Mouse (Mus musculus) cerebellum, postnatal 25 days (tissue): ENCODE measurements around the gene Lax1.
"Not testable (repeated sequence)": the region's sequence is repeated elsewhere in the genome, so short reads cannot be mapped to it uniquely, and the experiment has no call there.

Experiments used
- DNase-seq, 2 experiments: peaks; one replicate each; pipeline ENCODE4 v3.0.0; 2021; ENCODE audit warnings: mixed read lengths in 2 of 2

Lax1 gene

GRCm38 (mm10) chr1:133688301-133688700 is 1.6 kb downstream of the Lax1 start:
- no peak for DNase-seq

DNA sequence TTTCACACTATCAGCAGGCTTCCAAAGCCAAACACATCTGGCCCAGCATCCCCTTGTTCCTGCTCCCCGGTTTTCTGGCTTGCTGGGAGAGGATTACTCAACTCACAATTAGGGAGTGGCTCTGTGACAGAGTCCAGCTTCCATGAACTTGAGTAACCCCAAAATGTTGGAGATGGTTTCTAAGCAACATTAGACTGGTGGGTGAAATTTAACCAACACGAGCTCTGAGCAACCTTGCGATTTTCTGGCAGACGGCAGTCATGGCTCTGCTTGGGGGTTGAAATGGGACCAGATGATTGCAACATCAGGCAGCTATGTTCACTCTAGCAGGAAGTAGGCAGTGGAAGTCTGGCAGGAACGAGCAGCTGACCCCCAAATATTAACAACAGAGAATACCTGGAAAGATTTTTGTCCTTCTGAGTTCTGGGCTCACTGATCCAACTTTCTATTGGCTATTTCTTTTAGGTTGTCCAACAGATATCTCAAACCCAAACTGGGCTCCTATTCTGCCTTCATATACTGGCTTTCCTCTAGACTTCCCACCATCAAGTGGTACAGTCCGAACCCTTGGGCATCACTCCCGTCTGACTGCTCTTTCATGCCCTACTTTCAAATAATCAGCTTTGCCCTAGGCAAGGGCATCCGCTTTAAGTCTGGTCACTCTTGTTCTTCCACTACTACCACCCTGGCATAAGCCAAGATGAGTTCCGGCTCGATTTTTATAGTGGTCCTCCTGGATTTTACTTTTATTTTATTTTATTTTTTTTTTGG is 4.0 kb downstream of the Lax1 start:
- DNase-seq = no peak

GRCm38 (mm10) chr1:133671801-133672200 is 18.1 kb downstream of the Lax1 start:
- no peak for DNase-seq

DNA sequence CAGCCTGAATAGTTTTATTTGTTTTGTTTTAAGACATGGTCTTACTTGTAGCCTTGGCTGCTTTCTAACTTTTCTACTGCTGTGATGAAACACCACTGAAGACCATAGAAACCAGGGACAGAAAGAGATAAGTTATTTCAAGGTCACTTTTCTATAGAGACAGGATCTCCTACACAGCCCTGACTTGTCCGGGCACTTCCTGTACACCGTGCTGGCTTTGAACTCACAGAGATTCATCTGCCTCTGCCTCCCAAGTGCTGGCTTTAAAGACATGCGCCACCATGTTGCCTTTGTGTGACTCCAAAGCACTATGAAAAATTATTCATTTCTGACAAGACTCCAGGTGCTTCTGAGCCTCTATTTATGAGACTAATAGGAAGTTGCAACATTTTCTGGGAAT is 18.6 kb downstream of the Lax1 start:
- DNase-seq = no peak

GRCm38 (mm10) chr1:133670776-133671175 is 19.1 kb downstream of the Lax1 start:
- DNase-seq = no peak

GRCm38 (mm10) chr1:133670190-133670589 is 19.7 kb downstream of the Lax1 start:
- no peak for DNase-seq

DNA sequence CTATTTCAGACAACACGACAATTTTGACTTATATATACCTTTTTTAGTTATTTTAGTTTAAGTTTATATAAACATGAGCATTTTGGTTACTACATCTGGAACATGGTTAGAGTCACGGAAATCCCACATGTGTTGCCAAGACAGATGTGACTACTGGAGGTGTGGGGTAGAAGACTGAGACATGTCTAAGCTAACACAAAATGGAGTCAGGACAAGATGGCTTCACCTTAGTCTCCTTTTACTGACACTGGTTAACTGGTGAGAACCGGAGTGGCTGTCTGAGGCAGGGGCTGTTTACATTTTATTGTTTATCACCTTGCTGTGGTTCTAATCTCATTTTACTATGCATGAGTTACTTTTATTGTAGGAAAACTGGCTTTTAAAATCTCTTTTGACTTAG is 21.3 kb downstream of the Lax1 start:
- DNase-seq = no peak

DNA sequence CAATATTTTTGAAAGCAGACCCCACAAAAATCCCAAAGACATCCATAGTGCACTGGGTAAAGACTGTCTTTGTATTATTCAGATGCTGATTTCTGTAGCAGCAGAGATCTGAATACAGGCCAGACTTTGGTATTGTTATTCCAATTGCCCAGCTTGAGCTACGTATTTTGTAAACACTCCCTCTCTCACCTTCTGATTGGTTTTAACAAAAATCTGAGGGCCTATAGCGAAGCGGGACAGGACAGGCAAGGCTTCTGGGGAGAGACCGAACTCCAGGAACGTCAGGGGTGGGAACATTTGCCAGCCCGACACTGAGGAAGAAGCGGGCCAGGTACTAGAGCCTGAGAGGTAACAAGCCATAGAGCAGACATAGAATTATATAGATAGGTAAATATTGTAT is 22.2 kb downstream of the Lax1 start:
- no peak for DNase-seq

DNA sequence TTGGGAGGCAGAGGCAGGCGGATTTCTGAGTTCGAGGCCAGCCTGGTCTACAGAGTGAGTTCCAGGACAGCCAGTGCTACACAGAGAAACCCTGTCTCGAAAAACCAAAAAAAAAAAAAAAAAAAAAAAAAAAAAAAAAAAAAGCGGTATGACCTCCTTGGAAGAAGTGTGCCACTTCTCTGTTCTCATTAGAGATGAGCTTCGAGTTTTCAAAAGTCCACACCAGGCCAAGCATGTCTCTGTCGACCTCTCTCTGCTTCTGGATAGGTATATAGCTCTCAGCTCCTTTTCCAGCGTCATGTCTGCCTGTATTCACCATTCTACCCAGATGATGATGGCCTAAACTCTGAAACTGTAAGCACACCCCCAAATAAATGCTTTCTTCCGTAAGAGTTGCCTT is 24.2 kb downstream of the Lax1 start:
- not testable (repeated sequence) for DNase-seq

DNA sequence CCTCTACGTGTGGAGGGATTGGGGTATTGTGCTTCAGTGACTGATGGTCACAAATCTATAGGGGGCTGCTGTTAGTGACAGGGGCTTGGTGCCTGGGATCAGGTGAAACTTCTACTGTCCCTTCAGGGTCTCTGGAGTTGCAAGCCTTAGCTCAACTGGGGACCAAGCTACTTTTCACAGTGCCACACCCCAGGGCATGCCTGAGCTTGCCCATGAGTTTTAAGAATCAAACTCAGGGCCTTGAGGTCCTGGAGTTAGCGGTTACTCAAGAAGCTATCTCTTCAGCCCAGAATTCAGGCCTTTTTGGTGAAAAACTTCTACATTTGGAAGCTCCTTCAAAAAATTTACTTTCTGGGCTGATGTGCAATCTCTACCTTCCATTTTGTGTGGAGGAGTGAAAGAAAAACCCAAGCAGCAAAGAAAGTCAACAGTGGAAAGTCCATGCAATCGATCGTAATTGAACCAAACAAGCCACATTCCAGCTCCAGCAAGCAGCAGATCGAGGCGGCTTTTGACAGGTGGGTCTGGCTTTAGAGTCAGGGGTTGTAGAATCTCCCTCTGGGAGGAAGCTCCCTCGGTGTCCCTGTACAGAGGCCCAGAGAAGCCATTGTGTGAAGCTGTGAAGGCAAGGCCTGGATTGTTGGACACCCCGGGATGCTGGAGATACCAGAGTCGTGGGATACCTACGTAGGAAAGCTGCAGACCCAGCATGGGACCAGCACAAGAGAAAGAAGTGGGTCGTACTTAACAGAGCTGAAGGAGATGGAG is 25.5 kb downstream of the Lax1 start:
- DNase-seq = no peak

DNA sequence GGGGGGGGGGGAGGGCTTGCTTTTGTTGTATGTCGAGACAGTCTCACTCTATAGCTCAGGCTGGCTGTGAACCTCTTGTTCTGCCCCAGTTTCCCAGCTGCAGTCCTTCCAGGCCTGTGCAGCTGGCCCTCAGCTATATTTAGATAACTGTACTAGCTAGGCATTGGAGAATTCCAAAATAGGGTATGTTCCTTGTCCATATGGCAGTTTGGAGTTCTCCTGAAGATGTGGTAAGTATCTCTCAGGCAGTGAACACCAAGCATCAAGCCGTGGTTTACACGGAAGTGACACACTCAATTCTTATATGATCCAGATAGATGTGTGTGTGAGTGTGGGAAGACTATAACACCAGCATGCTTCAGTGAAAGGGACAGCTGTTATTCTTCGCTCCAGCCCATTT is 26.5 kb downstream of the Lax1 start:
- no peak for DNase-seq

DNA sequence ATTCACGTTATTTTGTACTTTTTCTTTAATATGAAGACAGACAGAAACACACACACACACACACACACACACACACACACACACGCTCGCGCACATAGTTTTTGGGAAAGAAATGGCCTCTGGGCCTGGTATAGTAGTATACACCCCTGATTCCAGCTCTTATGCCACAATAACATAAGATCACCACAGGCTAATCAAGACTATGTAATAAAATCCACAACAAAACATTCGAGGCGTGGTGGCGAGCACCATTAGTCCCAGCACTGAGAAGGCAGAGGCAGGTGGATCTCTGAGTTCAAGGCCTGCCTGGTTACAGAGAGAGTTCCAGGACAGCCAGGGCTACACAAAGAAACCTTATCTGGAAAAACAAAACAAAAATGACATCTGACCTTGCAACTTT is 27.0 kb downstream of the Lax1 start:
- DNase-seq = no peak

- DNase-seq = peak; percentile 92 to 93
Observed at GRCm38 (mm10) chr1:133661203-133661933, 28.5 kb downstream of the Lax1 start, which contains the start of gene Gm38394. Gm38394 (minus strand) TSS chr1:133661318.

DNA sequence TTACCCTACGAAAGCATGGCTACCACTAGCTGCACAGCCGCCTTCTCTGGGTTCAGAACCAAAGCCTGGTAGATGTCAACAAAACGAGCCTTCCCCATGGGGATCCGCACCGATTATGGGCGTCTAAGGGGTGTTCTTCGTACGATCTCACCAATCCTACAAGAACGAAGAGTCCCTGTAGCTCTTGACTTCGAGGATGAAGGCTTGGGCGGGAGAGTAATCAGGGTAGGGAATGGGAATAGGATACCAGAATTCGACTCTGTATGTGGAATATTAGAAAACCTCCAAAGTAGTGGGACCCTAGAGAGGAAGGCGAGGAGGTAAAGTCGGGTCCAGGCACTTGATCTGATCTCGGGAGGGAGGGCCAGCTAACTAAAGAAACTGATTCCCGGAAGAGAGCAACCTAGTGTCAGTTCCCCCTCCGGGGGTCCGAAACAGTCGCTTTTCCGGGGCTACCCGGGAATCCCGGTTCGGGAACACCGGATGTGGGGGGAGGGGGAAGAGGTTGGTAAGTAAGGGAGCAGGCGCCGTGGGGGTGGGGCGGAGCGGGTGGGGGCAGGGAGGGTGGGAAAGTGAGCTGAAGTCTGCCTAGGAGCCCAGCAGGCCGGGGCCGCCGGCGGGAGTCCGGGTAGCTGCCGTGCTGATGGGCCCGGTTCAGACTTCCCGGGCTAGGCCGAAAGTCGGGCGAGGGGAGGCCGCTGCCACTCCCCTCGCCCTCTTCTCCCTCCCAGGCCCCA is 29.3 kb downstream of the Lax1 start, which contains the start of gene Zbed6:
TSS of gene Zbed6 (minus strand) at position 420 of the 737 bp plus-strand sequence.
- DNase-seq = peak; percentile 15 to 76

GRCm38 (mm10) chr1:133658878-133659277 is 31.0 kb downstream of the Lax1 start:
- DNase-seq = peak in 1 of 2 experiments; percentile 28

DNA sequence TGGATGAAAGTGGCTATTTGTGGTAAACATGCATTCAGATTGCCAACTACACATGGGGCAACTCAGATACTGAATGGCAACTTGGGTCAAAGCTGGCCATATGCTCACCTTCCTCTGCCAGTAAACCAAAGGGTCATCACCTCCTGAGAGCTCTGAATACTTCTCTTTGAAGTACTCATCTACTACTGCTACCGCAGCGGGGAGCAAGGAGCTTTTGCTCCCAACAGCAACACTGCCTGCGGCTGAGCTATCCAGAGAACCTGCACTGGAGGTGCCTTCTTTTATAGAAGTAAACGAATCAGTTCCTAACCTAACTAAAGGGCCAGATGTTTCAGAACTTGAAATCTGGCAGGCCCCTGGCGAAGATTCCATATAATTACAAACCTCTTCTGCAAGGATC is 33.1 kb downstream of the Lax1 start:
- DNase-seq = peak in 1 of 2 experiments; percentile 17

- DNase-seq = no peak
Observed at GRCm38 (mm10) chr1:133653033-133653432, 36.9 kb downstream of the Lax1 start.

- no peak for DNase-seq
Observed at GRCm38 (mm10) chr1:133650288-133651055, 39.4 kb downstream of the Lax1 start.

DNA sequence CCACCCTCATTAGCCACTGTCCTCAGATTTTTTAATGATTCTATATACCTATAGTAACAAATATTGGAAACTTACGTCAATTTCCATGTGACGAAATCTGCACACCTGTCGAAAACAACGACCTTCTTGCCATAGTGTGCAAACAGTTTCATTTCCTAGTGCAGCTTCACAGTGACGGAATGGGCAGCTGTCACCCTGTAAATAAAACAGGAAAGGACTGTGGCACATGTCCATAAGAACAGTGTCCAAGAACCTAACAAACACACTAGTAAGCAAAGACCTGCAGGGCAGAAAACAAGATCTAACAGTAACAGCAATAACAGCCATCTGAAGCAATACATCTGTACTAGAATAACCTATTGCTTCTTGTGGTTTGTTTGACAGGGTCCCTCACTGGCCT is 44.3 kb downstream of the Lax1 start:
- DNase-seq = no peak

DNA sequence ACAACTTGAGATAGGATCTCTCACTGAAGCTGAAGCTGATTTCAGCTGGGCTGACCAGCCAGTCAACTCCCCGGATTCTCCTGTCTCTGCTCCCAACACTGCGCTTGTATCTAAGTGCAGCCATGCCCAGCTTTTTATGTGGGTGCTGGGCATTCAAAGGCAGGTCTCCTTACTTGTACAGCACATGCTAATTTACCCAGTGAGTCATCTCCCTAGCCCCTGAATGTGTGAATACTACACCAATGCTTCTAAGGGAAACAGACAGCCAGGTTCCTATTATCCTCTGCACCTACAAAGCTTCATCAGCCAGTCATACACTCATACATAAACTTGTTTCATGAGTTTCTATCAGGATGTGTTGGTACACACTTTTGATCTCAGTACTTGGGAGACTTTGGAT is 48.7 kb downstream of the Lax1 start:
- no peak for DNase-seq

DNA sequence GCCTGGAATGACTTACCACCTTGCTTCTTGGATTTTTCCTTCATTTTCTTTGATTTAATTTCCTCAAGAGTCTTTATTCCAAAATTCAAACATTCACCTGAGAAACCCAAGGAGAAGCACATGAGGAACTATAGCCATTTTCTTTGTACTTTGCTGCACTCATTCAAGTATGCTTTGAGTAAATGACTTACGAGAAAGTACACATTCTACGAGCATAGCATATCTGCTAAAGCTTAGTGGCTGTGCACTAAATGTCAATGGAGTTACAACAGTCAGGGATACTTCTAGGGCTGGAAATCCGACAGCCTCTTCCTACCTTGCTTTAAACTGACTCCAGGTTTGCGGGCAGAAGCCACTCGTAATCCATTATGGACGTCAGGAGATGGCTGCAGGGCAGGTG is 51.4 kb downstream of the Lax1 start:
- DNase-seq = no peak

DNA sequence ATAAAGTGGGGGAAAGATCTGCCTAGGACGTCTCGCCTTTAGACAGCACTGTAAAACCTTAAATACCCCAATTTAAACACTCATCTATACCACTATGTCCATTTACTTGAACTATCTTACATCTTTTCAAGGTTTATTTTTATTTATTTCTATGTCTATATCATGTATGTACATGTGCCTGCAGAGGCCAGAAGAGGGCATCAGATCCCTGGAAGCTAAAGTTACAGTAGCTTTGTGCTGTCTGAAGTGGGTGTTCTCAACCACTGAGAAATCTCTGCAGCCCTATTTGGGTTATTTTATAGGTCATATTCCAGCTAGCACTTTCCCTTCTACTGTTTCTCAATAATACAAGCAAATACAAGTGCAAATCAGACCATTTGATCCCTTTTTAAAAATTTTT is 57.7 kb downstream of the Lax1 start:
- no peak for DNase-seq
